Mouse (Mus musculus): ENCODE measurements at regions not wholly inside any gene's neighbourhood (a gene's known extent, or its start where the extent isn't known, plus 50 kb on each side); places are given as distances from the start of the nearest gene placed in this dataset.
A peak's percentile ranks its signal among the peaks of the same experiment; 100 is the strongest.

- WGBS (ENCODE audit: insufficient replicate concordance), result 26% methylated on average over 1 of the region's 1 CpGs
- no peak for ATAC-seq (replicated peaks; ENCODE audit: insufficient number of reproducible peaks, low FRiP score, low TSS enrichment)
- Histone ChIP-seq H3K9me3 (replicated peaks; ENCODE audit: control insufficient read depth, low read length) (no peaks in the 10 kb centered on the region), H3K27me3 (ENCODE audit: control insufficient read depth, insufficient read depth, low read length) (no peaks in the 10 kb centered on the region), H3K36me3 (ENCODE audit: control insufficient read depth, insufficient read depth, low read length) (no peaks in the 10 kb centered on the region), H3K9ac (ENCODE audit: low read depth, low read length) (no peak overlapping the region), H3K4me1 (ENCODE audit: control insufficient read depth, insufficient read depth, low read length) (peaks cover 26% of the 10 kb centered on the region), H3K27ac (ENCODE audit: low read depth, low read length) (peak overlapping the region; percentile 57), H3K4me3 (ENCODE audit: low read depth, low read length) (no peak overlapping the region), H3K4me2 (no peak overlapping the region)
These were observed 136.7 kb downstream of the Btg1 start for GRCm38 (mm10) chr10:96753521-96753920.

- 35% methylated on average over 8 of the region's 8 CpGs for WGBS (ENCODE audit: insufficient replicate concordance)
- peak overlapping the region; percentile 44; the same call in 1 of the 2 replicates for H3K9ac ChIP-seq (ENCODE audit: low read depth, low read length)
- no peak for ATAC-seq (replicated peaks; ENCODE audit: insufficient number of reproducible peaks, low FRiP score, low TSS enrichment)
- no peak overlapping the region; the same call in 1 of the 2 replicates for H3K4me2 ChIP-seq
- H3K27ac ChIP-seq (ENCODE audit: low read depth, low read length), result peak overlapping the region; percentile 67
- H3K4me3 ChIP-seq (ENCODE audit: low read depth, low read length), result no peak overlapping the region
- H3K36me3 ChIP-seq (ENCODE audit: control insufficient read depth, insufficient read depth, low read length), result no peaks in the 10 kb centered on the region
- H3K9me3 ChIP-seq (replicated peaks; ENCODE audit: control insufficient read depth, low read length), result no peaks in the 10 kb centered on the region
- peaks cover 26% of the 10 kb centered on the region for H3K4me1 ChIP-seq (ENCODE audit: control insufficient read depth, insufficient read depth, low read length)
- no peaks in the 10 kb centered on the region for H3K27me3 ChIP-seq (ENCODE audit: control insufficient read depth, insufficient read depth, low read length)
These were observed 138.9 kb downstream of the Btg1 start for GRCm38 (mm10) chr10:96755674-96756073.

GRCm38 (mm10) chr10:96756355-96757084, 139.7 kb downstream of the Btg1 start:
- no peak overlapping the region for H3K4me2 ChIP-seq
- no peaks in the 10 kb centered on the region for H3K36me3 ChIP-seq (ENCODE audit: control insufficient read depth, insufficient read depth, low read length)
- peaks cover 24% of the 10 kb centered on the region for H3K4me1 ChIP-seq (ENCODE audit: control insufficient read depth, insufficient read depth, low read length)
- H3K9me3 ChIP-seq (replicated peaks; ENCODE audit: control insufficient read depth, low read length), result no peaks in the 10 kb centered on the region
- no peaks in the 10 kb centered on the region for H3K27me3 ChIP-seq (ENCODE audit: control insufficient read depth, insufficient read depth, low read length)
- WGBS (ENCODE audit: insufficient replicate concordance), result 20% methylated on average over 5 of the region's 5 CpGs
- H3K27ac ChIP-seq (ENCODE audit: low read depth, low read length), result no peak overlapping the region
- H3K4me3 ChIP-seq (ENCODE audit: low read depth, low read length), result no peak overlapping the region
- H3K9ac ChIP-seq (ENCODE audit: low read depth, low read length), result no peak overlapping the region
- ATAC-seq (replicated peaks; ENCODE audit: insufficient number of reproducible peaks, low FRiP score, low TSS enrichment), result no peak

DNA sequence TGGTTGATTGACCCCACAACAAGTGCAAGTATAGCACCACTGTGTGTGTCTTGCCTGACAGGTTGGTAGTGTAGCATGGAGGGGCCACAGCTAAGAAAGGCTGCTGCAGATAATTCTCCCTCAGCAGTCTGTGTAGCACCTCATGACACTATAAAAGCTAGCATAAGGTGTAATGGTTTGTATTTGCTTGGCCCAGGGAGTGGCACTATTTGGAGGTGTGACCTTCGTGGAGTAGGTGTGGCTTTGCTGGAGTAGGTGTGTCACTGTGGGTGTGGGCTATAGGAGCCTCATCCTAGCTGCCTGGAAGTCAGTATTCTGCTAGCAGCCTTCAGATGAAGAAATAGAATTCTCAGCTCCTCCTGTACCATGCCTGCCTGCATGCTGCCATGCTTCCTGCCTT, 140.5 kb downstream of the Btg1 start:
- peaks cover 17% of the 10 kb centered on the region for H3K4me1 ChIP-seq (ENCODE audit: control insufficient read depth, insufficient read depth, low read length)
- 67% methylated on average over 1 of the region's 1 CpGs for WGBS (ENCODE audit: insufficient replicate concordance)
- H3K27ac ChIP-seq (ENCODE audit: low read depth, low read length), result no peak overlapping the region
- no peaks in the 10 kb centered on the region for H3K27me3 ChIP-seq (ENCODE audit: control insufficient read depth, insufficient read depth, low read length)
- ATAC-seq (replicated peaks; ENCODE audit: insufficient number of reproducible peaks, low FRiP score, low TSS enrichment), result no peak
- no peaks in the 10 kb centered on the region for H3K36me3 ChIP-seq (ENCODE audit: control insufficient read depth, insufficient read depth, low read length)
- H3K4me2 ChIP-seq, result no peak overlapping the region
- no peak overlapping the region for H3K9ac ChIP-seq (ENCODE audit: low read depth, low read length)
- H3K9me3 ChIP-seq (replicated peaks; ENCODE audit: control insufficient read depth, low read length), result no peaks in the 10 kb centered on the region
- H3K4me3 ChIP-seq (ENCODE audit: low read depth, low read length), result no peak overlapping the region

GRCm38 (mm10) chr10:96761601-96762000, 144.8 kb downstream of the Btg1 start:
- H3K36me3 ChIP-seq (ENCODE audit: control insufficient read depth, insufficient read depth, low read length), result no peaks in the 10 kb centered on the region
- H3K4me2 ChIP-seq, result no peak overlapping the region
- H3K27ac ChIP-seq (ENCODE audit: low read depth, low read length), result no peak overlapping the region
- WGBS (ENCODE audit: insufficient replicate concordance), result 88% methylated on average over 8 of the region's 8 CpGs
- no peaks in the 10 kb centered on the region for H3K27me3 ChIP-seq (ENCODE audit: control insufficient read depth, insufficient read depth, low read length)
- peaks cover 2% of the 10 kb centered on the region; the same call in 1 of the 2 replicates for H3K4me1 ChIP-seq (ENCODE audit: control insufficient read depth, insufficient read depth, low read length)
- no peak for ATAC-seq (replicated peaks; ENCODE audit: insufficient number of reproducible peaks, low FRiP score, low TSS enrichment)
- no peak overlapping the region for H3K9ac ChIP-seq (ENCODE audit: low read depth, low read length)
- H3K9me3 ChIP-seq (replicated peaks; ENCODE audit: control insufficient read depth, low read length), result no peaks in the 10 kb centered on the region
- no peak overlapping the region for H3K4me3 ChIP-seq (ENCODE audit: low read depth, low read length)

GRCm38 (mm10) chr10:96765626-96766025, 148.8 kb downstream of the Btg1 start:
- 80% methylated on average over 5 of the region's 5 CpGs for WGBS (ENCODE audit: insufficient replicate concordance)
- Histone ChIP-seq H3K4me3 (ENCODE audit: low read depth, low read length) (no peak overlapping the region), H3K4me1 (ENCODE audit: control insufficient read depth, insufficient read depth, low read length) (no peaks in the 10 kb centered on the region), H3K9me3 (replicated peaks; ENCODE audit: control insufficient read depth, low read length) (no peaks in the 10 kb centered on the region), H3K27ac (ENCODE audit: low read depth, low read length) (no peak overlapping the region), H3K27me3 (ENCODE audit: control insufficient read depth, insufficient read depth, low read length) (no peaks in the 10 kb centered on the region), H3K9ac (ENCODE audit: low read depth, low read length) (no peak overlapping the region), H3K36me3 (ENCODE audit: control insufficient read depth, insufficient read depth, low read length) (no peaks in the 10 kb centered on the region), H3K4me2 (no peak overlapping the region)
- ATAC-seq (replicated peaks; ENCODE audit: insufficient number of reproducible peaks, low FRiP score, low TSS enrichment), result no peak

DNA sequence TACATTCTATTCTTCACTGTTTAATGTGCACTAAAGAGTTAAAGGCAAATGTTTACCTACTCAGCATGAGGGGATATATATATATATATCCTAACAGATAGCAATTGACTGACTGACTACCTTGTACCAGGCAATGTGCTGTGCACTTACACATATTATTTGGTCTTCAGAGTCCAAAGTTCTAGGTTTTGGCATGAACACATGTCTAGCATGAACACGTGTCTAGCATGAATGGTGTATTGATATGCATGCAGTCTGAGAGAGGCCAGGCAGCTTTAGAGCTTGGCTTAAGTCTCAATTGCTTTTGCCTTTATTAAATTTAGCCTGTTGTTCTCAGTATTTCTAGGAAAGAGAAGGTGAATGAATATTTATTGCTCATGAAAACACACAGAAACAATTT, 161.4 kb downstream of the Btg1 start:
- H3K27ac ChIP-seq (ENCODE audit: low read depth, low read length), result no peak overlapping the region
- no peaks in the 10 kb centered on the region for H3K9me3 ChIP-seq (replicated peaks; ENCODE audit: control insufficient read depth, low read length)
- no peak overlapping the region for H3K4me3 ChIP-seq (ENCODE audit: low read depth, low read length)
- 70% methylated on average over 1 of the region's 1 CpGs for WGBS (ENCODE audit: insufficient replicate concordance)
- H3K4me1 ChIP-seq (ENCODE audit: control insufficient read depth, insufficient read depth, low read length), result no peaks in the 10 kb centered on the region
- H3K36me3 ChIP-seq (ENCODE audit: control insufficient read depth, insufficient read depth, low read length), result no peaks in the 10 kb centered on the region
- H3K27me3 ChIP-seq (ENCODE audit: control insufficient read depth, insufficient read depth, low read length), result no peaks in the 10 kb centered on the region
- no peak for ATAC-seq (replicated peaks; ENCODE audit: insufficient number of reproducible peaks, low FRiP score, low TSS enrichment)
- no peak overlapping the region for H3K4me2 ChIP-seq
- no peak overlapping the region for H3K9ac ChIP-seq (ENCODE audit: low read depth, low read length)

DNA sequence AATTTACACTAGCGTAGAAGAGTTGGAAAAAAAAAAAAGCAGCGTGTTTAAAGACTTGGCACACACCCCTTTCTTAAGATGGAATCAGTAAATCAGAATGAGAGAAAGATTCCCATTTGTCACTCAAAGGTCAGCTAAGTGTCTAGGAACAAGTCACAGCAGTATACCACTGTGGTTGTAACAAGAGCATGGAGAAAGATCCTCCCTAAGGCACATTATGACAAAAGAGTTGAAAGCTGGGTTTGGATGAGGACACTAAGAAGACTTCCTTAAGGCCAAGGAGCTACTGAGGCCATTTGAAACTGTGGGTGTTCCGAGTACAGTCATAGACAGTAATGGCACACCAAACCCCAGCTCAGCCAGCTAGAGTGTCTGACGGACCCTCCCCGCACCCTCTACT, 167.2 kb downstream of the Btg1 start:
- H3K9me3 ChIP-seq (replicated peaks; ENCODE audit: control insufficient read depth, low read length), result no peaks in the 10 kb centered on the region
- H3K36me3 ChIP-seq (ENCODE audit: control insufficient read depth, insufficient read depth, low read length), result no peaks in the 10 kb centered on the region
- H3K4me3 ChIP-seq (ENCODE audit: low read depth, low read length), result no peak overlapping the region
- no peaks in the 10 kb centered on the region for H3K4me1 ChIP-seq (ENCODE audit: control insufficient read depth, insufficient read depth, low read length)
- no peak for ATAC-seq (replicated peaks; ENCODE audit: insufficient number of reproducible peaks, low FRiP score, low TSS enrichment)
- no peaks in the 10 kb centered on the region for H3K27me3 ChIP-seq (ENCODE audit: control insufficient read depth, insufficient read depth, low read length)
- H3K4me2 ChIP-seq, result no peak overlapping the region
- no peak overlapping the region for H3K9ac ChIP-seq (ENCODE audit: low read depth, low read length)
- 83% methylated on average over 5 of the region's 5 CpGs for WGBS (ENCODE audit: insufficient replicate concordance)
- H3K27ac ChIP-seq (ENCODE audit: low read depth, low read length), result no peak overlapping the region

GRCm38 (mm10) chr10:96786903-96787571, 170.2 kb downstream of the Btg1 start:
- Histone ChIP-seq H3K4me1 (ENCODE audit: control insufficient read depth, insufficient read depth, low read length) (no peaks in the 10 kb centered on the region), H3K27ac (ENCODE audit: low read depth, low read length) (no peak overlapping the region), H3K9me3 (replicated peaks; ENCODE audit: control insufficient read depth, low read length) (no peaks in the 10 kb centered on the region), H3K9ac (ENCODE audit: low read depth, low read length) (no peak overlapping the region), H3K4me3 (ENCODE audit: low read depth, low read length) (no peak overlapping the region), H3K4me2 (no peak overlapping the region), H3K27me3 (ENCODE audit: control insufficient read depth, insufficient read depth, low read length) (no peaks in the 10 kb centered on the region), H3K36me3 (ENCODE audit: control insufficient read depth, insufficient read depth, low read length) (no peaks in the 10 kb centered on the region)
- ATAC-seq (replicated peaks; ENCODE audit: insufficient number of reproducible peaks, low FRiP score, low TSS enrichment), result no peak
- WGBS (ENCODE audit: insufficient replicate concordance), result 68% methylated on average over 8 of the region's 8 CpGs

All from heart, embryonic 11.5 days (tissue).